Mouse (Mus musculus) spleen, adult 2 months (tissue): ENCODE measurements around the gene Ambra1.

Experiments
- CTCF ChIP-seq: fragments of 200-500 bp; IDR thresholded peaks from 2 replicates; pipeline ENCODE4 v1.5.1; 2011; ENCODE audit warnings: mild to moderate bottlenecking, inconsistent platforms; ENCODE audit not compliant: insufficient read depth, insufficient read length, insufficient replicate concordance; ENCODE audit errors: extremely low read depth
- POLR2A ChIP-seq: fragments of 200-500 bp; IDR thresholded peaks from 2 replicates; pipeline ENCODE4 v1.6.1; 2011; ENCODE audit warnings: low read depth, low read length, inconsistent platforms

GRCm38 (mm10) chr2:91870754-91871153 is 140.8 kb downstream of the Ambra1 start:
- TF ChIP-seq CTCF (no peak), POLR2A (no peak)
